Mouse (Mus musculus): ENCODE data around the gene Qprt. TPM values are rescaled to one million over a fixed set of nuclear protein-coding genes. Genes with fewer than 3 reads are reported as not detected.

The Qprt gene
- polyA plus RNA-seq, 1 experiment from 2014 or later: 1.7 TPM

GRCm38 (mm10) chr7:127146267-127146603 is 24.2 kb upstream of the Qprt start:
- ATAC-seq (ENCODE audit: low FRiP score) (no peak), DNase-seq (ENCODE audit: low spot score) (no peak)
- 49% methylated on average over 2 of the region's 2 CpGs for WGBS
- Histone ChIP-seq H3K4me2 (replicated peaks; ENCODE audit: low read depth, low read length) (no peak overlapping the region), H3K27ac (ENCODE audit: low read depth, low read length) (no peak overlapping the region), H3K4me3 (ENCODE audit: low read depth, low read length) (no peak overlapping the region), H3K9me3 (ENCODE audit: control insufficient read depth, low read length) (no peaks in the 10 kb centered on the region), H3K4me1 (replicated peaks; ENCODE audit: control insufficient read depth, insufficient read depth, low read length) (no peaks in the 10 kb centered on the region), H3K36me3 (ENCODE audit: control insufficient read depth, insufficient read depth, low read length) (no peaks in the 10 kb centered on the region), H3K9ac (ENCODE audit: low read depth, low read length) (no peak overlapping the region), H3K27me3 (ENCODE audit: control insufficient read depth, insufficient read depth, low read length) (no peaks in the 10 kb centered on the region)

- ATAC-seq (ENCODE audit: low FRiP score): no peak
- H3K9ac ChIP-seq (ENCODE audit: low read depth, low read length): no peak overlapping the region
- no peaks in the 10 kb centered on the region for H3K9me3 ChIP-seq (ENCODE audit: control insufficient read depth, low read length)
- no peak overlapping the region for H3K4me2 ChIP-seq (replicated peaks; ENCODE audit: low read depth, low read length)
- WGBS: 56% methylated on average over 9 of the region's 9 CpGs
- H3K4me1 ChIP-seq (replicated peaks; ENCODE audit: control insufficient read depth, insufficient read depth, low read length): no peaks in the 10 kb centered on the region
- no peaks in the 10 kb centered on the region for H3K27me3 ChIP-seq (ENCODE audit: control insufficient read depth, insufficient read depth, low read length)
- DNase-seq (ENCODE audit: low spot score): peak; percentile 23
- no peaks in the 10 kb centered on the region for H3K36me3 ChIP-seq (ENCODE audit: control insufficient read depth, insufficient read depth, low read length)
- no peak overlapping the region for H3K27ac ChIP-seq (ENCODE audit: low read depth, low read length)
- H3K4me3 ChIP-seq (ENCODE audit: low read depth, low read length): no peak overlapping the region
These were observed 23.6 kb upstream of the Qprt start for GRCm38 (mm10) chr7:127145387-127146266.

GRCm38 (mm10) chr7:127144412-127144811 is 22.4 kb upstream of the Qprt start:
- Histone ChIP-seq H3K9ac (ENCODE audit: low read depth, low read length) (no peak overlapping the region), H3K4me3 (ENCODE audit: low read depth, low read length) (no peak overlapping the region), H3K9me3 (ENCODE audit: control insufficient read depth, low read length) (no peaks in the 10 kb centered on the region), H3K36me3 (ENCODE audit: control insufficient read depth, insufficient read depth, low read length) (no peaks in the 10 kb centered on the region), H3K4me1 (replicated peaks; ENCODE audit: control insufficient read depth, insufficient read depth, low read length) (no peaks in the 10 kb centered on the region), H3K4me2 (replicated peaks; ENCODE audit: low read depth, low read length) (no peak overlapping the region), H3K27me3 (ENCODE audit: control insufficient read depth, insufficient read depth, low read length) (no peaks in the 10 kb centered on the region), H3K27ac (ENCODE audit: low read depth, low read length) (no peak overlapping the region)
- 86% methylated on average over 7 of the region's 7 CpGs for WGBS
- DNase-seq (ENCODE audit: low spot score) (no peak), ATAC-seq (ENCODE audit: low FRiP score) (no peak)

GRCm38 (mm10) chr7:127142666-127143065 is 20.6 kb upstream of the Qprt start:
- DNase-seq (ENCODE audit: low spot score) (no peak), ATAC-seq (ENCODE audit: low FRiP score) (no peak)
- WGBS: 81% methylated on average over 4 of the region's 4 CpGs
- H3K4me1 ChIP-seq (replicated peaks; ENCODE audit: control insufficient read depth, insufficient read depth, low read length): no peaks in the 10 kb centered on the region
- no peaks in the 10 kb centered on the region for H3K9me3 ChIP-seq (ENCODE audit: control insufficient read depth, low read length)
- no peaks in the 10 kb centered on the region for H3K27me3 ChIP-seq (ENCODE audit: control insufficient read depth, insufficient read depth, low read length)
- no peak overlapping the region for H3K4me3 ChIP-seq (ENCODE audit: low read depth, low read length)
- no peak overlapping the region for H3K27ac ChIP-seq (ENCODE audit: low read depth, low read length)
- no peaks in the 10 kb centered on the region for H3K36me3 ChIP-seq (ENCODE audit: control insufficient read depth, insufficient read depth, low read length)
- H3K4me2 ChIP-seq (replicated peaks; ENCODE audit: low read depth, low read length): no peak overlapping the region
- no peak overlapping the region for H3K9ac ChIP-seq (ENCODE audit: low read depth, low read length)

- Histone ChIP-seq H3K4me3 (ENCODE audit: low read depth, low read length) (no peak overlapping the region), H3K9me3 (ENCODE audit: control insufficient read depth, low read length) (no peaks in the 10 kb centered on the region), H3K4me1 (replicated peaks; ENCODE audit: control insufficient read depth, insufficient read depth, low read length) (no peaks in the 10 kb centered on the region), H3K9ac (ENCODE audit: low read depth, low read length) (no peak overlapping the region), H3K27me3 (ENCODE audit: control insufficient read depth, insufficient read depth, low read length) (no peaks in the 10 kb centered on the region), H3K27ac (ENCODE audit: low read depth, low read length) (no peak overlapping the region), H3K36me3 (ENCODE audit: control insufficient read depth, insufficient read depth, low read length) (no peaks in the 10 kb centered on the region), H3K4me2 (replicated peaks; ENCODE audit: low read depth, low read length) (no peak overlapping the region)
- ATAC-seq (ENCODE audit: low FRiP score) (no peak), DNase-seq (ENCODE audit: low spot score) (no peak)
- WGBS: 54% methylated on average over 2 of the region's 2 CpGs
These were observed 20.2 kb upstream of the Qprt start for GRCm38 (mm10) chr7:127142214-127142613.

- ATAC-seq (ENCODE audit: low FRiP score) (no peak), DNase-seq (ENCODE audit: low spot score) (no peak)
- H3K4me3 ChIP-seq (ENCODE audit: low read depth, low read length): no peak overlapping the region
- 71% methylated on average over 7 of the region's 7 CpGs for WGBS
- H3K9me3 ChIP-seq (ENCODE audit: control insufficient read depth, low read length): no peaks in the 10 kb centered on the region
- no peaks in the 10 kb centered on the region for H3K36me3 ChIP-seq (ENCODE audit: control insufficient read depth, insufficient read depth, low read length)
- no peaks in the 10 kb centered on the region for H3K27me3 ChIP-seq (ENCODE audit: control insufficient read depth, insufficient read depth, low read length)
- no peak overlapping the region for H3K9ac ChIP-seq (ENCODE audit: low read depth, low read length)
- no peak overlapping the region for H3K4me2 ChIP-seq (replicated peaks; ENCODE audit: low read depth, low read length)
- no peaks in the 10 kb centered on the region for H3K4me1 ChIP-seq (replicated peaks; ENCODE audit: control insufficient read depth, insufficient read depth, low read length)
- H3K27ac ChIP-seq (ENCODE audit: low read depth, low read length): no peak overlapping the region
These were observed 18.8 kb upstream of the Qprt start for GRCm38 (mm10) chr7:127140623-127141404.

- Histone ChIP-seq H3K4me2 (replicated peaks; ENCODE audit: low read depth, low read length) (no peak overlapping the region), H3K27ac (ENCODE audit: low read depth, low read length) (no peak overlapping the region), H3K4me3 (ENCODE audit: low read depth, low read length) (no peak overlapping the region), H3K4me1 (replicated peaks; ENCODE audit: control insufficient read depth, insufficient read depth, low read length) (no peaks in the 10 kb centered on the region), H3K9me3 (ENCODE audit: control insufficient read depth, low read length) (no peaks in the 10 kb centered on the region), H3K36me3 (ENCODE audit: control insufficient read depth, insufficient read depth, low read length) (no peaks in the 10 kb centered on the region), H3K9ac (ENCODE audit: low read depth, low read length) (no peak overlapping the region), H3K27me3 (ENCODE audit: control insufficient read depth, insufficient read depth, low read length) (no peaks in the 10 kb centered on the region)
- ATAC-seq (ENCODE audit: low FRiP score) (no peak), DNase-seq (ENCODE audit: low spot score) (no peak)
- 60% methylated on average over 5 of the region's 5 CpGs for WGBS
These were observed 17.5 kb upstream of the Qprt start for GRCm38 (mm10) chr7:127139562-127139961.

GRCm38 (mm10) chr7:127139100-127139499 is 17.1 kb upstream of the Qprt start:
- no peak overlapping the region for H3K27ac ChIP-seq (ENCODE audit: low read depth, low read length)
- 94% methylated on average over 7 of the region's 7 CpGs for WGBS
- no peaks in the 10 kb centered on the region for H3K27me3 ChIP-seq (ENCODE audit: control insufficient read depth, insufficient read depth, low read length)
- no peak for ATAC-seq (ENCODE audit: low FRiP score)
- no peak overlapping the region for H3K4me2 ChIP-seq (replicated peaks; ENCODE audit: low read depth, low read length)
- no peaks in the 10 kb centered on the region for H3K9me3 ChIP-seq (ENCODE audit: control insufficient read depth, low read length)
- no peak overlapping the region for H3K4me3 ChIP-seq (ENCODE audit: low read depth, low read length)
- no peaks in the 10 kb centered on the region for H3K4me1 ChIP-seq (replicated peaks; ENCODE audit: control insufficient read depth, insufficient read depth, low read length)
- H3K36me3 ChIP-seq (ENCODE audit: control insufficient read depth, insufficient read depth, low read length): no peaks in the 10 kb centered on the region
- no peak for DNase-seq (ENCODE audit: low spot score)
- no peak overlapping the region for H3K9ac ChIP-seq (ENCODE audit: low read depth, low read length)
